Mouse (Mus musculus) granulocyte monocyte progenitor cell, adult 5-6 weeks (primary cell): ENCODE results near the gene Cachd1. TPM values are rescaled to one million over a fixed set of nuclear protein-coding genes. Genes with fewer than 3 reads are reported as not detected.
A peak's percentile ranks its signal among the peaks of the same experiment; 100 is the strongest.

Experiments
- ATAC-seq: replicated peaks from 2 replicates; pipeline ENCODE4 v1.8.0; 2016; ENCODE audit warnings: mild to moderate bottlenecking, moderate TSS enrichment, inconsistent platforms; ENCODE audit not compliant: poor library complexity, severe bottlenecking
- total RNA-seq, 2 experiments: library from RNA; stranded (forward) in 1 of 2; stranded (reverse) in 1 of 2; fragments of 200-712, 200-1000 nt in 1 of 2; fragments of >200 nt in 1 of 2; fragmentation: Nextera tagmentation in 1 of 2; gene quantifications; 2 replicates each; pipeline ENCODE4 v1.2.3; 2014 to 2017

The Cachd1 gene
- total RNA-seq, 2 experiments from 2014 or later, result 1.8 TPM; not detected in 1

DNA sequence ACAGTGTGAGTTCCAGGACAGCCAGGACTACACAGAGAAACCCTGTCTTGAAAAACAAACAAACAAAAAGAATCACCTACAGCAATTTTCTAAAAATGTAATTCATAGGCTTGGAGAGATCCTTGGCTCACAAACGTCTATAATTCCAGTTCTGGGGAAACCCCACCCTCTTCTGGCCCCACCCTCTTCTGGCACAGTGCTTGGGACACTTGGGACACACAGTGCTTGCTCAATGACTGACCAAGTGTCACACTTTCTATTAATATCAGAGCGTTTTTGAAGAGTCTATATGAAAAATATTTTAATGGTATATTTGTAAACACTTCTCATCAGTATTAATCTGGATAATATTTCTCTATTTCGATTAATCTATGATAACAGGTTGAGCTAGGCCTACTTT is 256.6 kb downstream of the Cachd1 start:
- no peak for ATAC-seq

DNA sequence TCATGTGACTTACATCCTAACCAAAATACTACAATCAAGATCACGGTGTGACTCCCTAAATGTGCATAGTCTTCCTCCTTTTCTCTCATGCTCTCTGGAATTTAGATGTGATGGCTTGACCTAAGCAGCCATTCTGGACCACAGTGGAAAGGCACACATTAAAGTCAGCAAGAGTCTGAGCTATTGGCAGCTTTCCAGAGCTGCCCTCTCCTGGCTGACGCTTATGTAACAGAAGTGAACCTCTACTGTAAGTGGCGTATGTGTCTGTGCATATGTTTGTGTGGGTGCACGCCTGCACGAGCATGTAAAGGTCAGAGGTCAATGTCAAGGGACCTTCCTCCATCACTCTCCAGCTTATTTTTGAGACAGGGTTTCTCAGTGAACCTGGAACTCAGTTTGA is 258.7 kb downstream of the Cachd1 start:
- ATAC-seq, result no peak

DNA sequence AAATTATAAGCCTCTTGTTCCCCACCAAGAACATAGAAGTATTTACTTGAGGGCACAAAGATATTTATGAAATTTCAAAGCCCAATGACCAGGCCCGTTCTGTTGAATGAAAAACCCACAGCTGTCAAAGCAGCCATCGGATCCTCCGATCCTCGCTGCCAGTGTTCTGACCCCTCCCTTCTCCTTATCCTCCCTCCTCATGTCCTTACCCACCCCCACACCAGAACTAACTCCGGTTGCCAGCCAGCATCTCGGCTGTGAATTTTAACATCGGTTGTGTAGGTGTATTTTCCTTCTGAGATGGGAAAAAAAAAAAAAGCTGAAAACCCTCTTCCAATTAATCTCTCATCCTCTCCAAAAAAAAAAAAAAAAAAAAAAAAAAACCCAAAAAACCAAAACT is 260.7 kb downstream of the Cachd1 start:
- no peak for ATAC-seq

DNA sequence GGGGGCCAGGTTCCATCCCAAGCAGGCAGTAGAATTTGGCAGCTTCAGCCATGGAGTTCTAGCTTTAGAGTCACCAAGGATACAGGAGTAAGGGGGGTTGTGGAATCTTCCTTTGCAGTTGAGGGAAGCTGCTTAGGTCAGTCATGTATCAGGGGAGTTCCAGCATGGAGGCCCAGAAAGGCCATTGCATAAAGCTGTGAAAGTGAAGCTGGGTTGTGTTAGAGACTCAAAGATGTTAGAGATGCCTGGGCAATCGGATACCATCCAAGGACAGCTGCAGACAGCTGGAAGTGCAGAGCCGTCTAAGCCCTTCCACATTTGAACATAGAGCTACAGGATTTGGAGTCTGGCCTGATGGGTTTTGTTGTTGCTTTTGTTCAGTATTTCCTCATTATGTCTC is 267.2 kb downstream of the Cachd1 start:
- no peak for ATAC-seq

DNA sequence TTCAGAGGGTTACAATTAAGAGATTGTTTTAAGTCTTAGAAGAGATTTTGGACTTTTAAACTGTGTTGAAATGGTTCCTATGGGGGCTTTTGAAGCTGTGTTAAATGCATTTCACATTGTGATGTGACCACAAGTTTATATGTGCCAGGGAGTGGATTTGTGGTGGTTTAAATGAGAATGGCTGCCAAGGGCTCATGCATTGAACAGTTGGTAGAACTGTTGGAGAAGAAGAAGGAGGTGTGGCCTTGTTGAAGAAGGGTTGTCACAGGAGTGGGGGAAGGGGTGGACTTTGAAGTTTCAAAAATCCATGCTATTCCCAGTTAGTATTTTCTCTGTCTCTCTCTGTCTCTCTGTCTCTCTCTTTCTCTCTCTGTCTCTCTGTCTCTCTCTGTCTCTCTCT is 267.7 kb downstream of the Cachd1 start:
- ATAC-seq, result no peak

DNA sequence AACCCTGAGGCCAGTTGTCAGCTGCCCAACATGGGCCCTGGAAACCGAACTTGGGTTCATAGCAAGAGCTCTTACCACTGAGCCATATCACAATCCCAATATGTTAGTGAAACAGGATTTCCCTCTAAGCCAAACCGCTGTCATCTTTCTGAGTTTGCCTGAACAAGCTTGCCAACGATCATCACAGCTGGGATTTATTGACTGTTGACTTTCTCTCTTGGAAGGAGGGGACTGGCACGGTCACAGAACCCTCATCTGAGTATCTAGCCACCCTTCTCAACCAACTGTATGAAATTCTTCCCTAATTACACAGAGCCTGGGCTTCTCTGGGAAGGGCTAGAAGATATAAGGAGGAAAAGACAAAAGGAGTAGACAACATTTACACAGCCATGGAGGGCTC is 270.1 kb downstream of the Cachd1 start:
- ATAC-seq, result no peak

DNA sequence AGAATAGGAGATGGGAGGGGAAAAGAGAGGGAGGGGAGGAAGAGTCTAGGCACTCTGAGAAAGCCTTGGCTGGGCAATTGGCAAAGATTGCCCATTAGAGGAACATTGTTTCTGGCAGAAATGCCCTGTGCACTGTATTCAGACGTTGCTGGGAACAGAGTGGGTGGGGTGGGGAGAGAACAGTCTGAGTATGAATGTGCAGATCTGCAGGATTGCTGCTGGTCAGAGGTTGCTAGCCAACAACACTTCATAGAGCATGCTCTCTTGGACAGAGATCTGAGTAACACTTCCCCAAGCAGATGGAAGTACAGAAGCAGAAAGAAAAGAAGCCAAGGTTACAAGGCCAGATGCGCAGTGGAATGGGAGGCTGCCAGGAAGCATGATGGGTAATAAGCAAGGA is 285.7 kb downstream of the Cachd1 start:
- ATAC-seq, result no peak

GRCm38 (mm10) chr4:101066401-101066800 is 289.9 kb downstream of the Cachd1 start:
- no peak for ATAC-seq

- peak; percentile 79 for ATAC-seq
These were observed 292.3 kb downstream of the Cachd1 start, which contains the start of gene Raver2 for GRCm38 (mm10) chr4:101068786-101069153. Gene Raver2, plus strand, starts transcription at chr4:101068983.

- peak; percentile 35 for ATAC-seq
These were observed 292.9 kb downstream of the Cachd1 start for GRCm38 (mm10) chr4:101069154-101069971.

DNA sequence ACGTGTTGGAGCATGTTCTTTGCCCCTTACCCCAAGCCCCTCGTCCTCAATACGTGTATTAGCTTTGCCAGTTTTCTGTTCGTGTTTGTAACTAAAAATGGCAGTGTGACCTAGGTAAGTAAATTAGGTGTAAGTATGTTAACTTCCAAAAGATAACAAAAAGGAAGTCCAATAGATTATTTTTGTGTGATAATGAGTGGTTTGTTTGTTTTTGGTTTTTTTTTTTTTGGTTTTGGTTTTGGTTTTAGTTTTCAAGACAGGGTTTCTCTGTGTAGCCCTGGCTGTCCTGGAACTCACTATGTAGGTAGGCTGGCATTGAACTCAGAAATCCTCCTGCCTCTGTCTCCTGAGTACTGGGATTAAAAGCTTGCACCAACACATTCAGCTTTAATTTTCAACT is 295.1 kb downstream of the Cachd1 start:
- no peak for ATAC-seq

- no peak for ATAC-seq
These were observed 299.9 kb downstream of the Cachd1 start for GRCm38 (mm10) chr4:101076425-101076824.

Other genes starting within 250 kb of the Cachd1 start
- gene Gm10577, start 244.0 kb downstream of the Cachd1 start, total RNA-seq (2014; fragmentation: Nextera tagmentation), result not detected in 2 replicates
- not detected in 2 replicates for gene Gm10577, start 244.0 kb downstream of the Cachd1 start, total RNA-seq (2017)